Mouse (Mus musculus) lung, postnatal 0 days (tissue): Measurements from ENCODE around the gene Rps11.

ENCODE experiments used
- CTCF ChIP-seq: IDR thresholded peaks from 2 replicates; pipeline ENCODE4 v1.5.1; 2016; ENCODE audit warnings: antibody characterized with exemption, mild to moderate bottlenecking
- EP300 ChIP-seq: IDR thresholded peaks from 2 replicates; pipeline ENCODE4 v1.6.1; 2016; ENCODE audit warnings: antibody characterized with exemption, mild to moderate bottlenecking, control low read depth

DNA sequence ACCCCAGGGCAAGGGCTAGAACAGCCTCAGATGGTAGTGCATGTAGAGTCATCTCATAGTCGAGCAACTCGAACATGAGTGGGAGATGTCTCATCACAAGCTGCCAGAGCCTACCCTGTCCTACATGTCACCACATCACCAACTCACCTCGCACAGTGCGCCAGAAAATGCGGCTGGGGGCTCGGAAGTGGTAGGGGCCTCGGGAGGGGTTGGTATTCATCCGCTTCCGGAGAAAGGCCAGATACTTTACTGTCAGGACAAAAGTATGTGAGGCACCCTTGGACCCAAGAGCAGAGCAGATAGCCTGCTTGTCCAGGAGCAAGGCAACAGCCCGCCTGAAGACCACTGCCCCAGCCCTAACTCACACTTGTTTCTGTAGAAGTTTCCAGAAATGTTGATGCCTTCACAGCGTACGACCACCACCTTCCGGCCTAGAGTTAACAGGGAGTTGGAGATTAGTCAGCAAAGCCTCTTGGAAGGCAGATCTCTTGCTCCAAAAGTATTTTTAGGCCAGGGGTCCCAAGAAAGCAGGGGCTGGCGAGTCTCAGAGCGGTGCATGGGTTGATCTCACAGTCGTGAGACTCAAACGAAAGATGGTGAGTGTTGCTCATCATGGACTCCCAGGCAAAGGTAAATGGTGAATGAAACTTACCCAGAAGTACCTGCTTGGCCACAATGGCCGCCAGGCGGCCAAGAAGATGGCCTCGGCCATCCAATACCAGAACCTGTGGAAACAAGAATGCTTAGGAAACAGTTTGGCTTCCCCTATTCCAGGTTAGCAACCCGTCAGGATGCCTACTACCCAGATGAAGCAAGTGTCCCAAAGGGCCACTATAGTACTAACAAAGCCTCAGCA, 2.8 kb upstream of the Rps11 start:
- TF ChIP-seq CTCF (0 out of 2 replicates have a peak, but pooled peaks have one; percentile 31), EP300 (no peak)
